Mouse (Mus musculus) stomach, postnatal 0 days (tissue): Measurements from ENCODE around the gene Lyg2.

Experiments
- CTCF ChIP-seq: IDR thresholded peaks from 2 replicates; pipeline ENCODE4 v1.5.1; 2016; ENCODE audit warnings: antibody characterized with exemption, low read depth, mild to moderate bottlenecking, moderate library complexity
- EP300 ChIP-seq: optimal IDR thresholded peaks from 2 replicates; pipeline ENCODE3; 2016; ENCODE audit warnings: antibody characterized with exemption

GRCm38 (mm10) chr1:37891400-37891799 lies 24.9 kb downstream of the Lyg2 start:
- TF ChIP-seq CTCF (peak; percentile 66), EP300 (no peak)
